Mouse (Mus musculus): ENCODE results near the gene Dhrs4. TPM values are rescaled to one million over a fixed set of nuclear protein-coding genes. Genes with fewer than 3 reads are reported as not detected.

Gene Dhrs4
- polyA plus RNA-seq, 1 experiment = 27.2 TPM

DNA sequence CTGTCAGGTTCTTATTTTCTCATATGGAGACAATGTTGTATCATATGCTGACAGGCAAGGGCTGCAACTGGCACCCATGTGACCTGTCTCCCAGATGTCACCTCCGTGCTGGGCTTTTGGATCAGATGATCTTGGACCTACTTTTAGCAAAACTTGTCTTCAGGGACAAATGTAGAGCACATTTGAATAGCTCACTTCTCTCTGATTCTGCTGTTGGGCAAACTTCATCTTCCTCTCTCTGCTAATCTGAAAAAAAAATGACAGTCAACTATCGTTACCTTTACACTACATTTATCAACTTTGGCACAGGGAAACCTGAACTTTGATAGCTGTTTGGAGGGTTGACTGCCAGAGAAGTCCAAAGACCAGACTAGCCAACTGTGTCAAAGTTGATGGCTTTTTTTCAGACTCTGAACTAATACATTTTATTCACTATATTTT, 10.2 kb upstream of the Dhrs4 start:
- TF ChIP-seq CTCF (IDR thresholded peaks at IDR 0.05; ENCODE audit: control insufficient read depth, insufficient read depth, insufficient replicate concordance, low read depth, low read length) = no peak
- TF ChIP-seq POLR2A (IDR thresholded peaks at IDR 0.05; ENCODE audit: control insufficient read depth, low read depth, low read length) = no peak
- H3K27ac ChIP-seq (ENCODE audit: control insufficient read depth, insufficient read depth, low read depth, low read length) = no peak overlapping the region
- H3K27me3 ChIP-seq (ENCODE audit: control insufficient read depth, insufficient read depth, low read length) = no peaks in the 10 kb centered on the region
- no peak overlapping the region for H3K4me3 ChIP-seq (ENCODE audit: control insufficient read depth, low read depth, low read length)
- H3K4me1 ChIP-seq (ENCODE audit: control insufficient read depth, insufficient read depth, low read length) = peaks cover 4% of the 10 kb centered on the region
- no peaks in the 10 kb centered on the region for H3K36me3 ChIP-seq (ENCODE audit: control insufficient read depth, insufficient read depth, low read length)

DNA sequence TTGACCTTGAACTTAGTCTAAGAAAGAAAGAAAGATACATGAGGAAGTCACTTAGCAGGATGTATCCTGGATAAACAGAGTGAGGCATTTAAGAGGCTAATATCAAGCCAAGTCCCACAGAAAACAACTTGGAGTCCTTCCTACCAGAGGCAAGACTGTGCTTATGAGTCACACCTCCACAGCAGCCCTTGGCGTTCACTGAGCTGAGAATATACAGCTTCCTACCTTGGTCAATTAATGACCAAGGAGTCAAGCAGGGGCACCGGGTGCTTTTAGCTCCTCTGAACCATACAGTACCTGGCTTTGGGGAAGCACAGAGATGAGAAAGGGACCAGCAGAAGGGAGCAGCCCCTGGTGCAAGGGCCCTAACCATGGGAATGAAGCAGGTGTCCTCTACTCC, 9.5 kb upstream of the Dhrs4 start:
- H3K4me3 ChIP-seq (ENCODE audit: control insufficient read depth, low read depth, low read length) = no peak overlapping the region
- H3K36me3 ChIP-seq (ENCODE audit: control insufficient read depth, insufficient read depth, low read length) = no peaks in the 10 kb centered on the region
- TF ChIP-seq POLR2A (IDR thresholded peaks at IDR 0.05; ENCODE audit: control insufficient read depth, low read depth, low read length) (no peak), CTCF (IDR thresholded peaks at IDR 0.05; ENCODE audit: control insufficient read depth, insufficient read depth, insufficient replicate concordance, low read depth, low read length) (no peak)
- H3K27me3 ChIP-seq (ENCODE audit: control insufficient read depth, insufficient read depth, low read length) = no peaks in the 10 kb centered on the region
- H3K27ac ChIP-seq (ENCODE audit: control insufficient read depth, insufficient read depth, low read depth, low read length) = no peak overlapping the region
- H3K4me1 ChIP-seq (ENCODE audit: control insufficient read depth, insufficient read depth, low read length) = peaks cover 4% of the 10 kb centered on the region

DNA sequence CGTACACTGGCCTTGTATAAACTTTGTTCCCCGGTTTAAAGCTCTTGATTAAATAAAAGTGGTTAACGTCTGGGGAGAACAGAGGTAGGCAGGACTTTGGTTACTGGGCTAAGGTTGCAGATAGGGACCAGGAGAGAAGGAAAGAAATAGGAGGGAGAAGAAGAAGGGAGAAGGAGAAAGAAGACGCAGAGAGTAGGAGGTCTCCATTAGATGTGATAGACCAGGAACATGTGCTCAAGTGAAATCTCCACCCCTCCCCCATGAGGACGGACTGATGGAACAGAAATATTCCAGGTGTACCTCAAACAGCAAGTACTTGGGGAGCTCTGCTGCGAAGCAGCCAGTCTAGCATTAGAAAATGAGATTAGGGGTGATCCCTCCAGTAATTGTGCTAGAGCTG, 8.7 kb upstream of the Dhrs4 start:
- no peak for TF ChIP-seq POLR2A (IDR thresholded peaks at IDR 0.05; ENCODE audit: control insufficient read depth, low read depth, low read length)
- TF ChIP-seq CTCF (IDR thresholded peaks at IDR 0.05; ENCODE audit: control insufficient read depth, insufficient read depth, insufficient replicate concordance, low read depth, low read length) = no peak
- H3K4me3 ChIP-seq (ENCODE audit: control insufficient read depth, low read depth, low read length) = no peak overlapping the region
- H3K4me1 ChIP-seq (ENCODE audit: control insufficient read depth, insufficient read depth, low read length) = peaks cover 4% of the 10 kb centered on the region
- no peaks in the 10 kb centered on the region for H3K36me3 ChIP-seq (ENCODE audit: control insufficient read depth, insufficient read depth, low read length)
- H3K27ac ChIP-seq (ENCODE audit: control insufficient read depth, insufficient read depth, low read depth, low read length) = no peak overlapping the region
- no peaks in the 10 kb centered on the region for H3K27me3 ChIP-seq (ENCODE audit: control insufficient read depth, insufficient read depth, low read length)

DNA sequence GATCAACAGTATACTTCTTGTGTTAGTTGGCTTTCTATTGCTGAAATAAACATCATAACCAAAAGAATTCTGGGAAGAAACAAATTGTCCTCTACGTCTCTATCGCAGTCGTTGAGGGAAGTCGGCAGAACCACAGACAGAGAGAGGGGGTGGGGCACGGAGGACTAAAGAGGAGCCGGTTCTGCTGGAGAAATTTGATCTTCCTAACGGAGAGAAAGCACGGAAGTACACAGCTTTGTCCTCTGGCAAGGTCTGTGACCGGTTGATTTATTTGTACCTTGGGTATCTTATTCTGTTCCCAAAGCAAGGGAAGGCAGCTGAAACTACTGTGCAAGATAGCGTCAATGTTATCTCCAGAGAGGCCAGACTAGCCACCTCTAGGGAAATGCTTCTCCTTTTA, 7.8 kb upstream of the Dhrs4 start:
- no peaks in the 10 kb centered on the region for H3K36me3 ChIP-seq (ENCODE audit: control insufficient read depth, insufficient read depth, low read length)
- H3K4me1 ChIP-seq (ENCODE audit: control insufficient read depth, insufficient read depth, low read length) = peaks cover 4% of the 10 kb centered on the region
- H3K27ac ChIP-seq (ENCODE audit: control insufficient read depth, insufficient read depth, low read depth, low read length) = no peak overlapping the region
- H3K4me3 ChIP-seq (ENCODE audit: control insufficient read depth, low read depth, low read length) = no peak overlapping the region
- TF ChIP-seq POLR2A (IDR thresholded peaks at IDR 0.05; ENCODE audit: control insufficient read depth, low read depth, low read length) (no peak), CTCF (IDR thresholded peaks at IDR 0.05; ENCODE audit: control insufficient read depth, insufficient read depth, insufficient replicate concordance, low read depth, low read length) (no peak)
- no peaks in the 10 kb centered on the region for H3K27me3 ChIP-seq (ENCODE audit: control insufficient read depth, insufficient read depth, low read length)

DNA sequence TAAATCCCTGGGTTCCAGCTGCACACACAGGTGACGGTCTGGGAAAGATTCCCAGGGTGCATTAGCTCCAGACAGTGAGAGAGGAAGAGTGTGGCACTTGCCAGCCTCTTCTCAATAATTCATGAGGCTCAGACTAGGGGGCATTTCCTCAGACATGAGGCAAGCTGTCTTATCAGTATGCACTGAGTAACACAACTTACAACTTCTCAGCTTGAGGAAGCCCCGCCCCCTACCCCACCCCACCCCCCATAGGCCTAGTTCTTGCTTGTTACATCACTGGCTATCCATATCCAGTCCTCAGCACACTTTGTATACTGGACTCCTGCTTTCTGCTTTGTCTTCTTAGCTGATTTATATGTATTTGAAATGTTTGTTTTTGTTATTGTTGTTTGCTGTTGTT, 2.9 kb upstream of the Dhrs4 start:
- no peaks in the 10 kb centered on the region for H3K36me3 ChIP-seq (ENCODE audit: control insufficient read depth, insufficient read depth, low read length)
- H3K27me3 ChIP-seq (ENCODE audit: control insufficient read depth, insufficient read depth, low read length) = no peaks in the 10 kb centered on the region
- TF ChIP-seq POLR2A (IDR thresholded peaks at IDR 0.05; ENCODE audit: control insufficient read depth, low read depth, low read length) = no peak
- TF ChIP-seq CTCF (IDR thresholded peaks at IDR 0.05; ENCODE audit: control insufficient read depth, insufficient read depth, insufficient replicate concordance, low read depth, low read length) = no peak
- no peak overlapping the region for H3K27ac ChIP-seq (ENCODE audit: control insufficient read depth, insufficient read depth, low read depth, low read length)
- peaks cover 14% of the 10 kb centered on the region for H3K4me1 ChIP-seq (ENCODE audit: control insufficient read depth, insufficient read depth, low read length)
- no peak overlapping the region for H3K4me3 ChIP-seq (ENCODE audit: control insufficient read depth, low read depth, low read length)

DNA sequence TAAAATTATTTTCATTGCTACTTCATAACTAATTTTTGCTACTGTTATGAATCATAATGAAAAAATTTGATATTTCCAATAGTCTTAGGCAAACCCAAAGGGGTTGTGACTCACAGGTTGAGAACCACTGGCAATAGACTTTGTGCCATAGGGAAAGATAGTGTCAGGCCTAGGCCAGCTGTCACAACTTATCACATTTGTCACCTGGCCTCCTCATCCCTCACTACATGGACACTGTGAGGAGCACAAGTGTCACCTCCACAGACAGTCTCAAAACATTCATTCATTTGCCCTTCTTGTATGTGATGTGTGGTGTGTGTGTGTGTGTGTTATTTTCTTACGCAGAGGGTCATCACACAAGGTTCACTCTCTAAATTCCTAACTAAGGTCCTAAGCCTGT, 1.1 kb upstream of the Dhrs4 start:
- peaks cover 11% of the 10 kb centered on the region for H3K4me1 ChIP-seq (ENCODE audit: control insufficient read depth, insufficient read depth, low read length)
- H3K27me3 ChIP-seq (ENCODE audit: control insufficient read depth, insufficient read depth, low read length) = no peaks in the 10 kb centered on the region
- H3K27ac ChIP-seq (ENCODE audit: control insufficient read depth, insufficient read depth, low read depth, low read length) = no peak overlapping the region
- TF ChIP-seq CTCF (IDR thresholded peaks at IDR 0.05; ENCODE audit: control insufficient read depth, insufficient read depth, insufficient replicate concordance, low read depth, low read length) (no peak), POLR2A (IDR thresholded peaks at IDR 0.05; ENCODE audit: control insufficient read depth, low read depth, low read length) (no peak)
- no peaks in the 10 kb centered on the region for H3K36me3 ChIP-seq (ENCODE audit: control insufficient read depth, insufficient read depth, low read length)
- no peak overlapping the region for H3K4me3 ChIP-seq (ENCODE audit: control insufficient read depth, low read depth, low read length)

DNA sequence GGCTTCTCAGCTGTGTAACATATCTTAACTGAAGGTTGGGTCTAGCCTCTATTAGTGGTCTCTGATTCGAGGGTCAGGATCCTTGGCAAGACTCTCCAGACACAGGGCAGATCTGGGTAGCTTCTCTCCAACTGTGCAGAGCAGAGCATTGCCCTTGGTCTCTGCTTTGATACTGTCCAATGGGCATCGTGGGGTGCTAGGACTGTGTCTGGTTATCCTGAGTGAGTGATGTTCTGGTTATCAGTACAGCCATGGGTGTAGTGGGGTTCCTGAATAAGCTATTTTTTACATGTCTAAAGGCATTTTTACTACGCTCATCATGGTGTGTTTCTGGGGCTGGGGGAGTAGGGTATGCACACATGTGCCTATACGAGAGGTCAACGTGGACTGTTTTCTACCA, 729 bp upstream of the Dhrs4 start:
- H3K27me3 ChIP-seq (ENCODE audit: control insufficient read depth, insufficient read depth, low read length) = no peaks in the 10 kb centered on the region
- no peaks in the 10 kb centered on the region for H3K36me3 ChIP-seq (ENCODE audit: control insufficient read depth, insufficient read depth, low read length)
- TF ChIP-seq POLR2A (IDR thresholded peaks at IDR 0.05; ENCODE audit: control insufficient read depth, low read depth, low read length) = no peak
- no peak for TF ChIP-seq CTCF (IDR thresholded peaks at IDR 0.05; ENCODE audit: control insufficient read depth, insufficient read depth, insufficient replicate concordance, low read depth, low read length)
- no peak overlapping the region for H3K27ac ChIP-seq (ENCODE audit: control insufficient read depth, insufficient read depth, low read depth, low read length)
- H3K4me3 ChIP-seq (ENCODE audit: control insufficient read depth, low read depth, low read length) = no peak overlapping the region
- peaks cover 11% of the 10 kb centered on the region for H3K4me1 ChIP-seq (ENCODE audit: control insufficient read depth, insufficient read depth, low read length)

DNA sequence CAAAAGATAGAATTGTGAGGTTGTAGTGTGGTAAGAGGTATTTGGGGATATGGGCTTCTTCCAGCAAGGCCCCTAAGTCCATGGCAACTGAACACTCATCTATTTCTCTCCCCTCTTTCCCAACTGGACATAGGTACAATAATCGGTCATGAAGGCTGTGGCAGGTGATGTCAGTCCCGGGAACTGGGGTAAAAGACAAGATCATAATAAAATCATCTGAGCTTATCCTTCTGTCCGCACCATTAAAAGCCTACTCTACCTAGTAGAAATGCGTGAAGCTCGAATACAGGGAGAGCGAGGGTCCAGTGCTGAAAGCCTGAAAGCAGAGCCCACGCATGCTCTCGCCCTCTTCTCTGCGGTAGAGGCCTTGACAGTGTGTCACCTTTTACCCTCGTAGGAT, 1.1 kb downstream of the Dhrs4 start:
- Histone ChIP-seq H3K27ac (ENCODE audit: control insufficient read depth, insufficient read depth, low read depth, low read length) (no peak overlapping the region), H3K27me3 (ENCODE audit: control insufficient read depth, insufficient read depth, low read length) (no peaks in the 10 kb centered on the region), H3K36me3 (ENCODE audit: control insufficient read depth, insufficient read depth, low read length) (no peaks in the 10 kb centered on the region), H3K4me1 (ENCODE audit: control insufficient read depth, insufficient read depth, low read length) (peaks cover 11% of the 10 kb centered on the region), H3K4me3 (ENCODE audit: control insufficient read depth, low read depth, low read length) (peak overlapping the region; percentile 54)
- TF ChIP-seq POLR2A (IDR thresholded peaks at IDR 0.05; ENCODE audit: control insufficient read depth, low read depth, low read length) (no peak), CTCF (IDR thresholded peaks at IDR 0.05; ENCODE audit: control insufficient read depth, insufficient read depth, insufficient replicate concordance, low read depth, low read length) (no peak)

Measured in testis, adult 2 months (tissue).